In the genomic region with DNA sequence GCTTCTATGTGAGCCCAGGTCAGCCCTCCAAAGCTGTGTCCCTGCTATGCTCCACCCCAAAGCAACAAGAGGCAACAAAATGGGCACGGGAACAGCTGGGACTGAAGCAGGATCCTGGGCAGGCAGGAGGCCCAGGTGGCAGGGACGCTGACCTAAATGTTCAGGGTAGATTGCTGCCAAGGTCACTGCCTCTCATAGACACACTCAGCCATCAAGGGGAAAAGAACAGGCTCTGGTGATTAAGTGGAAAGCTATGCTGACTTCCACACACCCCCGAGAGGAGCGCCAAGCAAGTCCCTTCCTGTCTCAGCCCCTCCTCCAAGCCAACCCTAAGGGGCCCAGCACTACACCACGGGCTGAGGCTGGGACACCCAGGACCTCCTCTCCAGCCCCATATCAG, we compare ENCODE assay signal across 8 mouse cellular contexts.
DNase-seq lines count a peak whose midpoint lies in the region; ATAC-seq and TF ChIP-seq lines count a peak whose summit lies in the region.

No protein-coding gene starts in this region.

- H3K27ac ChIP-seq in hindbrain, embryonic 10.5 days, result 0 out of 2 replicates have a peak overlapping the region, but pooled peaks have one; percentile 35
- H3K27ac ChIP-seq in hindbrain, embryonic 12.5 days, result no peak overlapping the region
- peak overlapping the region; percentile 99 for H3K27ac ChIP-seq in kidney, adult 2 months (ENCODE audit: insufficient read depth, low read depth, low read length)
- peak overlapping the region; percentile 93 for H3K27ac ChIP-seq in lung, embryonic 16.5 days (ENCODE audit: low read length)

- H3K4me1 ChIP-seq in hindbrain, embryonic 10.5 days (replicated peaks), result peaks cover 26% of the 10 kb centered on the region
- peaks cover 6% of the 10 kb centered on the region for H3K4me1 ChIP-seq in hindbrain, embryonic 12.5 days
- peaks cover 77% of the 10 kb centered on the region for H3K4me1 ChIP-seq in kidney, adult 2 months (ENCODE audit: control insufficient read depth, insufficient read depth, low read length)
- H3K4me1 ChIP-seq in lung, embryonic 16.5 days (replicated peaks; ENCODE audit: control insufficient read depth, insufficient read depth, low read length), result peaks cover 72% of the 10 kb centered on the region

- H3K27me3 ChIP-seq in hindbrain, embryonic 10.5 days (ENCODE audit: insufficient read depth, poor library complexity, severe bottlenecking), result no peaks in the 10 kb centered on the region
- H3K27me3 ChIP-seq in hindbrain, embryonic 12.5 days, result no peaks in the 10 kb centered on the region
- H3K27me3 ChIP-seq in kidney, adult 2 months (replicated peaks; ENCODE audit: control insufficient read depth, insufficient read depth, low read length), result no peaks in the 10 kb centered on the region
- no peaks in the 10 kb centered on the region for H3K27me3 ChIP-seq in lung, embryonic 16.5 days (ENCODE audit: control insufficient read depth, insufficient read depth, low read depth, low read length)

- H3K4me3 ChIP-seq in hindbrain, embryonic 10.5 days, result no peak overlapping the region
- no peak overlapping the region for H3K4me3 ChIP-seq in hindbrain, embryonic 12.5 days
- H3K4me3 ChIP-seq in kidney, adult 2 months (ENCODE audit: insufficient read depth, low read depth, low read length), result no peak overlapping the region
- H3K4me3 ChIP-seq in lung, embryonic 16.5 days (ENCODE audit: low read length), result no peak overlapping the region

- no peak overlapping the region for H3K4me2 ChIP-seq in hindbrain, embryonic 12.5 days (replicated peaks)
- peak overlapping the region; percentile 40 for H3K4me2 ChIP-seq in lung, embryonic 16.5 days (ENCODE audit: low read depth, low read length)

- ATAC-seq in hindbrain, embryonic 12.5 days (ENCODE audit: low FRiP score), result no peak
- peak; percentile 85 for ATAC-seq in lung, embryonic 16.5 days (ENCODE audit: low read depth)
- no peak for ATAC-seq in megakaryocyte-erythroid progenitor cell, adult 5-6 weeks (replicated peaks; ENCODE audit: low FRiP score, low TSS enrichment, poor library complexity, severe bottlenecking)

- TF ChIP-seq POLR2A in kidney, adult 2 months (IDR thresholded peaks at IDR 0.05; ENCODE audit: low read depth, low read length), result no peak

- no peak overlapping the region for H3K9ac ChIP-seq in hindbrain, embryonic 12.5 days
- peak overlapping the region; percentile 42 for H3K9ac ChIP-seq in lung, embryonic 16.5 days (ENCODE audit: low read length)

- no peak for TF ChIP-seq CTCF in kidney, adult 2 months (conservative IDR thresholded peaks at IDR 0.05; ENCODE audit: insufficient read depth, insufficient read length, low read depth, low read length)

- no peak for DNase-seq in hindbrain, embryonic 10.5 days (ENCODE audit: low spot score)
- peak; percentile 86 for DNase-seq in gastrocnemius, postnatal 25 days
- peak; percentile 90 for DNase-seq in kidney, adult 2 months
- DNase-seq in spleen, postnatal 14 days (ENCODE audit: low spot score in 2 of 2), result no peak
- DNase-seq in layer of hippocampus, postnatal 14 days (ENCODE audit: low spot score in 2 of 2), result no peak

- peaks cover 6% of the 10 kb centered on the region; the same call in 1 of the 2 replicates for H3K9me3 ChIP-seq in hindbrain, embryonic 10.5 days
- no peaks in the 10 kb centered on the region for H3K9me3 ChIP-seq in hindbrain, embryonic 12.5 days (replicated peaks)
- 0 out of 2 replicates have a peak, but pooled peaks cover 3% of the 10 kb centered on the region for H3K9me3 ChIP-seq in lung, embryonic 16.5 days (ENCODE audit: control insufficient read depth, low read length)

- no peaks in the 10 kb centered on the region for H3K36me3 ChIP-seq in hindbrain, embryonic 10.5 days
- H3K36me3 ChIP-seq in hindbrain, embryonic 12.5 days, result 0 out of 2 replicates have a peak, but pooled peaks cover 2% of the 10 kb centered on the region
- no peaks in the 10 kb centered on the region; the same call in 1 of the 2 replicates for H3K36me3 ChIP-seq in kidney, adult 2 months (ENCODE audit: control insufficient read depth, insufficient read depth, low read length)
- peaks cover 4% of the 10 kb centered on the region; the same call in 1 of the 2 replicates for H3K36me3 ChIP-seq in lung, embryonic 16.5 days (ENCODE audit: control insufficient read depth, insufficient read depth, low read length)

- 72% methylated on average over 5 of the region's 5 CpGs for WGBS in hindbrain, embryonic 10.5 days
- WGBS in hindbrain, embryonic 12.5 days, result 67% methylated on average over 5 of the region's 5 CpGs
- 1% methylated on average over 5 of the region's 5 CpGs for WGBS in kidney, adult 2 months
- 6% methylated on average over 5 of the region's 5 CpGs for WGBS in lung, embryonic 16.5 days

Comparison
In these comparisons a context has a peak if more than half of its experiments do, and no peak if none do; other contexts are left out.
1. DNase-seq: peak in gastrocnemius, postnatal 25 days (single experiment) and kidney, adult 2 months (single experiment); none in hindbrain, embryonic 10.5 days (single experiment), spleen, postnatal 14 days (0 of 2) and layer of hippocampus, postnatal 14 days (0 of 2).